Mouse (Mus musculus) limb, embryonic 14.5 days (tissue): ENCODE measurements around the gene Fam81a. TPM values are rescaled to one million over a fixed set of nuclear protein-coding genes. Genes with fewer than 3 reads are reported as not detected.

Experiments used
- ATAC-seq: fragments of 200-750 bp; cut with Nextera tagmentation; 2 replicates; pipeline ENCODE4 v1.8.0; 2017; ENCODE audit warnings: low read depth, moderate number of reproducible peaks, moderate TSS enrichment; ENCODE audit not compliant: low FRiP score
- DNase-seq: peaks from one replicate; pipeline ENCODE4 v3.0.0-alpha.2; 2015; ENCODE audit warnings: low spot score
- H3K27ac ChIP-seq: fragments of 300-500 bp; sonication (generic); replicated peaks from 2 replicates; pipeline ENCODE4 v1.5.1; 2014; ENCODE audit warnings: low read depth, mild to moderate bottlenecking, low read length, moderate library complexity, mixed read lengths
- H3K27me3 ChIP-seq: fragments of 300-500 bp; sonication (generic); 2 replicates; pipeline ENCODE4 v1.6.1; 2014; ENCODE audit warnings: low read length, mixed read lengths; ENCODE audit not compliant: control insufficient read depth, insufficient read depth
- H3K36me3 ChIP-seq: fragments of 300-500 bp; sonication (generic); 2 replicates; pipeline ENCODE4 v1.6.1; 2014; ENCODE audit warnings: mild to moderate bottlenecking, low read length, moderate library complexity, mixed read lengths; ENCODE audit not compliant: control insufficient read depth, insufficient read depth
- H3K4me1 ChIP-seq: fragments of 300-500 bp; sonication (generic); 2 replicates; pipeline ENCODE4 v1.6.1; 2014; ENCODE audit warnings: antibody characterized with exemption, low read length, mixed read lengths; ENCODE audit not compliant: control insufficient read depth, insufficient read depth
- H3K4me2 ChIP-seq: fragments of 300-500 bp; sonication (generic); replicated peaks from 2 replicates; pipeline ENCODE4 v1.6.1; 2014; ENCODE audit warnings: low read depth, mild to moderate bottlenecking, low read length, moderate library complexity; ENCODE audit not compliant: severe bottlenecking
- H3K4me3 ChIP-seq: fragments of 300-500 bp; sonication (generic); replicated peaks from 2 replicates; pipeline ENCODE4 v1.5.1; 2014; ENCODE audit warnings: low read length
- H3K9ac ChIP-seq: fragments of 300-500 bp; sonication (generic); 2 replicates; pipeline ENCODE4 v1.6.1; 2014; ENCODE audit warnings: mild to moderate bottlenecking, low read depth, low read length, moderate library complexity; ENCODE audit not compliant: severe bottlenecking
- H3K9me3 ChIP-seq: fragments of 300-500 bp; sonication (generic); 2 replicates; pipeline ENCODE4 v1.6.1; 2016; ENCODE audit warnings: low read length; ENCODE audit not compliant: control insufficient read depth
- POLR2A ChIP-seq: fragments of 200-500 bp; IDR thresholded peaks from 2 replicates; pipeline ENCODE4 v1.8.0; 2012; ENCODE audit warnings: inconsistent platforms, mild to moderate bottlenecking, moderate library complexity, borderline replicate concordance; ENCODE audit not compliant: insufficient read depth, insufficient read length; ENCODE audit errors: extremely low read depth
- WGBS: fragments of 180-500 bp; shearing (Covaris S2); extraction: QIAGEN DNeasy Blood & Tissue Kit; methylation state at CpG from one replicate; pipeline ENCODE4 v1.1.7; 2014; 5-methylcytosine and 5-hydroxymethylcytosine counted together
- polyA plus RNA-seq, 2 experiments: library from polyadenylated mRNA; depleted of rRNA in 1 of 2; stranded (reverse) in 1 of 2; unstranded in 1 of 2; fragments of >200 nt; fragmentation: Nextera tagmentation in 1 of 2; extraction: Ambion mirVana in 1 of 2; gene quantifications; 2 replicates each; pipeline versions ENCODE4 v1.2.1 to v1.2.3; 2012 to 2014

The Fam81a gene
- polyA plus RNA-seq, 2 experiments, result 3.2 to 6.7 TPM

GRCm38 (mm10) chr9:70174291-70174848 lies 32.0 kb upstream of the Fam81a start:
- TF ChIP-seq POLR2A, result no peak
- H3K27ac ChIP-seq, result no peak overlapping the region

GRCm38 (mm10) chr9:70168973-70169372 lies 26.6 kb upstream of the Fam81a start:
- DNase-seq, result no peak
- Histone ChIP-seq H3K27ac (no peak overlapping the region), H3K4me3 (no peak overlapping the region), H3K4me1 (no peaks in the 10 kb centered on the region), H3K27me3 (no peaks in the 10 kb centered on the region), H3K4me2 (no peak overlapping the region), H3K36me3 (no peaks in the 10 kb centered on the region), H3K9me3 (no peaks in the 10 kb centered on the region), H3K9ac (no peak overlapping the region)
- WGBS, result 86% methylated on average over 7 of the region's 7 CpGs
- TF ChIP-seq POLR2A, result no peak
- ATAC-seq, result no peak

More at GRCm38 (mm10) chr9:70174291-70174848, 32.0 kb upstream of the Fam81a start:
- Histone ChIP-seq H3K27me3 (no peaks in the 10 kb centered on the region), H3K9me3 (no peaks in the 10 kb centered on the region), H3K4me2 (no peak overlapping the region), H3K9ac (no peak overlapping the region), H3K4me3 (no peak overlapping the region), H3K4me1 (peaks cover 3% of the 10 kb centered on the region; the same call in 1 of the 2 replicates), H3K36me3 (no peaks in the 10 kb centered on the region)
- ATAC-seq, result no peak
- WGBS, result 60% methylated on average over 4 of the region's 4 CpGs
- DNase-seq, result no peak

GRCm38 (mm10) chr9:70160071-70160470 lies 17.7 kb upstream of the Fam81a start:
- TF ChIP-seq POLR2A, result no peak
- Histone ChIP-seq H3K27ac (no peak overlapping the region), H3K9me3 (no peaks in the 10 kb centered on the region), H3K36me3 (no peaks in the 10 kb centered on the region), H3K27me3 (no peaks in the 10 kb centered on the region), H3K4me3 (no peak overlapping the region), H3K4me1 (no peaks in the 10 kb centered on the region), H3K4me2 (no peak overlapping the region), H3K9ac (no peak overlapping the region)
- ATAC-seq, result no peak
- DNase-seq, result no peak
- WGBS, result 79% methylated on average over 10 of the region's 10 CpGs

GRCm38 (mm10) chr9:70147618-70148017 lies 5.3 kb upstream of the Fam81a start:
- 70% methylated on average over 3 of the region's 3 CpGs for WGBS
- no peak overlapping the region for H3K27ac ChIP-seq
- H3K9ac ChIP-seq, result no peak overlapping the region
- no peaks in the 10 kb centered on the region for H3K9me3 ChIP-seq
- no peaks in the 10 kb centered on the region for H3K4me1 ChIP-seq
- H3K27me3 ChIP-seq, result no peaks in the 10 kb centered on the region; the same call in 1 of the 2 replicates
- H3K36me3 ChIP-seq, result no peaks in the 10 kb centered on the region
- ATAC-seq (no peak), DNase-seq (no peak)
- no peak for TF ChIP-seq POLR2A
- H3K4me2 ChIP-seq, result no peak overlapping the region
- no peak overlapping the region for H3K4me3 ChIP-seq

GRCm38 (mm10) chr9:70145426-70145825 lies 3.1 kb upstream of the Fam81a start:
- H3K4me1 ChIP-seq, result peaks cover 6% of the 10 kb centered on the region; the same call in 1 of the 2 replicates
- H3K9ac ChIP-seq, result no peak overlapping the region
- no peaks in the 10 kb centered on the region for H3K9me3 ChIP-seq
- H3K4me3 ChIP-seq, result no peak overlapping the region
- no peaks in the 10 kb centered on the region; the same call in 1 of the 2 replicates for H3K27me3 ChIP-seq
- no peak overlapping the region for H3K4me2 ChIP-seq
- no peak overlapping the region for H3K27ac ChIP-seq
- no peak for TF ChIP-seq POLR2A
- 77% methylated on average over 4 of the region's 4 CpGs for WGBS
- H3K36me3 ChIP-seq, result no peaks in the 10 kb centered on the region
- ATAC-seq, result no peak
- DNase-seq, result no peak
